Mouse (Mus musculus): ENCODE measurements around the gene Hist1h3f.
A peak's percentile ranks its signal among the peaks of the same experiment; 100 is the strongest.
"Not testable (repeated sequence)": the region's sequence is repeated elsewhere in the genome, so short reads cannot be mapped to it uniquely, and the experiment has no call there.

Gene Hist1h3f

DNA sequence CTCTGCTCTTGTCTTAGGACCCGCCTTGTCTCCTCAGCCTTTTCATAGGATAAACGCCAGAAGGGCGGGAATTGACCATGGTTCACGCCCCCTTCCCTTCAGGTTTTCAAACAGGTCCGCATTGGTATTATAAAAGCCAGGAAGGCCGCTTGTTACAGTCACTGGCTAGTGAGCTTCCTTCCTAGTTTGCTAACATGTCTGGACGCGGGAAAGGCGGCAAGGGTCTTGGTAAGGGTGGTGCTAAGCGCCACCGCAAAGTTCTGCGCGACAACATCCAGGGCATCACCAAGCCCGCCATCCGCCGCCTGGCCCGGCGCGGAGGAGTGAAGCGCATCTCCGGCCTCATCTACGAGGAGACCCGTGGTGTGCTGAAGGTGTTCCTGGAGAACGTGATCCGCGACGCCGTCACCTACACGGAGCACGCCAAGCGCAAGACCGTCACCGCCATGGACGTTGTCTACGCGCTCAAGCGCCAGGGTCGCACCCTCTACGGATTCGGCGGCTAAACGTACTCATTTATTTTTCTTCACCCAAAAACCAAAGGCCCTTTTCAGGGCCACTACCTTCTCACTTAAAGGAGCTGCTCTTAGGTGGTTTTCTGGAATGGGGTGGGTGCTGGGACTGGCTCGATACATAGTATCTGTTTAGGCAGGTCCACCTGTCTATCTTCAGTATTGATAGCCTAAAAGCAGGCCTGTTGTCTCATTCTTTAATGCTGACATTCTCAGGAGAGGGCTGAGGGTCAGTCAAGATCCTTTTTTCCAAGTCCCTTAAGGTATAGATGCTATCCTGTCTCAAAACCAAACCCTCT is 37.8 kb downstream of the Hist1h3f start, which contains the start of gene Hist1h4d:
Hist1h4d (plus strand) TSS at position 191 of the 811 bp plus-strand sequence.
- DNase-seq (ENCODE audit: extremely low spot score, low read depth, low spot score): no peak

DNA sequence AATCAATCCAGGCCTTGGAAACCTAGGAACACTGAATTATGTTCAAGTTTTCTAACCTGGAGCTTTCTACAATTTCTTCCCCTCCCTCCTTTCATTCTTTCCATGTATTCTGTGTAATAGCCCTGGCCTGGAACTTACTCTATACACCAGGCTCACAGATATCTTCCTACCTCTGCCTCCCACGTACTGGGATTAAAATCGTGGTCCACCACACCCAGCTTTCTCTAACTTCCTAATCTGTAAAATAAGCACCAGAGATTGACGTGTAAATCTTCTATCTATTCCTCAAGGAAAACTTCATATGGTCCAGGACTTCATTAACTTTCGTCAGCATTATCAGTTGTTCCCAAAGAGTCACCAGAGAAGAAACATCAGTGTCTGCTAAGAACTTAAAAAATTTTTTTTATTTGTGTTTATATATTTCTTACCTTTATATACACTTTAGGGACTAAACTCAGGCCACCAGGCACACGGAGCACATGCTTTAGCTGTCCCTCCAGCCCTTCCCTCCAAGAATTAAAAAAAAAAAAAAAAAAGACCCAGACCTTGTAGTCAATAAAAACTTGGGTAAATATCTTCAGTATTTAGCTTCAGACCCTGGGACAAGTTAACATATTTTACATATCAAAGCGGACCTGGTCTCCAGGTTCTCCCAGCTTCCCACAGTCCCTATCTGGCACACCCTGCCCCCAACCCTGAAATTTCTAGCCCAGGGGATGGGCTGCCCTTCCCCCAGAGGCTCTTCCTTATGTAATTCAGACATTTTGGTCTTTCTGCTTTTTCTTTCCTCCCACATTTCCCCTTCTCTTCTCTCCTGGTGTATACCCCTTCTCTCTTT is 38.6 kb downstream of the Hist1h3f start:
- DNase-seq (ENCODE audit: extremely low spot score, low read depth, low spot score): no peak

DNA sequence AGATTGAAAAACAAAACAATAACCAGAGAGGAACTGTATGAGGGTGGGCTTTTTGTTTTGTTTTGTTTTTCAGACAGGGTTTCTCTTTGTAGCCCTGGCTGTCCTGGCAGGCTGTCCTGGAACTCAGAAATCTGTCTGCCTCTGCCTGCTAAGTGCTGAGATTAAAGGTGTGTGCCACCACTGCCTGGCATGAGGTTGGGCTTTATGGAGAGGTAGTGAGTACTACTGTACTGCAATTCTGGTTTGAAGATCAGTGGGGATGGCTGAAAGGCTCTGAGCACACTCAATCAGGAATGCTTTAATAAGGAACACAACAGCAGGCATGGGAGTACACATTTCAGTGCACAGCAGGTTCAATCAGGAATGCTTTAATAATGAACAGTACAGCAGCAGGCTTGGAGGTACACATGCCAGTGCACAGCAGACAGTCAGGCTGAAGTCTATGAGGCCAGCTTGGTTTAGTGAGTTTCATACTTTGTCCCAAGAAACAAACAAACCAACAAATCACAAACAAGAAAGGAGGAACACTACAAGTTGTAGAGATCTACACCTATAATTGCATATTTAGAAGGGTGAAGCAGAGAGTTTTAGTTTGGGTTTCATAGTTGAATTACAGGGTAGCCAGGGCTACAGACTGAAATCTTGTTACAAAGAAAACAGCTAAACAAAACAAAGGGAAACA is 39.7 kb downstream of the Hist1h3f start:
- DNase-seq (ENCODE audit: extremely low spot score, low read depth, low spot score): no peak

DNA sequence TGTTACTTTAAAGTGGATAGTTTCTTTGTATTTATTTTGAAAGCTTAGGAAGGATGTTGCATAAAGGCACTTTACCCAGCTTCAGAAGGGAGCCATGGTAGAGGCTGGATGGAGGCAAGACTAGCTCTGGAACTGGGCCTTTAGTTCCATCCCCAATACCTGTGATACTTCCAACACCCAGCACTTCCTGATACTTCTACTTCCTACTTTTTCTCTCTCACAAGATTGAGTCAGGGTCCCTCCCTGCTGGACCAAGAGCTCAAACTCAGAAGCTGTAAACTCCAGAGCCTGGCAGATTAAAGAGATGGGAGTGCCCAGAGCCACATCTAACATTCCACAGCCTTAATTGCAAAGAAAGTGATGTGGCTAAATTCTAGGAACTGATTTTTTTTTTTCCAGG is 40.5 kb downstream of the Hist1h3f start:
- DNase-seq (ENCODE audit: extremely low spot score, low read depth, low spot score): no peak

DNA sequence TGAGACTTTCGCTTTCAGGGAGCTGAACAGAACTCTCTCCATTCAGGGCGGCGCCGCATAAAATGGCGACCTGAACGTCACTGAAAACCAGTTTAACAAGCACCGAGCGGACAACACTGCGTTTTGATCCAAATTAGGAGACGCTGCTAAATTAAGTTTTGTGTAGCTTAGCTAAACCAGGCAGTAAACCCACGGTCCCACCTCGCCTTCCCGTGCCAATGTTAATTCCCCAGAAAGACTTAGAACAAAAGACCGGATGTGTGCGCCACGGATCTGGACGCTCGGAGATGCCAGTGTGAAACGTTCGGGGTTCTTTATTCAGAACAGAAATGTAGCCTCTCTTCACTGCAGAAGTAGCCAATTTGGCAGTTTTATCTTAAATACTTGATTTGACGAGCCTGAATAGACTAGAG is 41.2 kb downstream of the Hist1h3f start:
- DNase-seq (ENCODE audit: extremely low spot score, low read depth, low spot score): no peak

DNA sequence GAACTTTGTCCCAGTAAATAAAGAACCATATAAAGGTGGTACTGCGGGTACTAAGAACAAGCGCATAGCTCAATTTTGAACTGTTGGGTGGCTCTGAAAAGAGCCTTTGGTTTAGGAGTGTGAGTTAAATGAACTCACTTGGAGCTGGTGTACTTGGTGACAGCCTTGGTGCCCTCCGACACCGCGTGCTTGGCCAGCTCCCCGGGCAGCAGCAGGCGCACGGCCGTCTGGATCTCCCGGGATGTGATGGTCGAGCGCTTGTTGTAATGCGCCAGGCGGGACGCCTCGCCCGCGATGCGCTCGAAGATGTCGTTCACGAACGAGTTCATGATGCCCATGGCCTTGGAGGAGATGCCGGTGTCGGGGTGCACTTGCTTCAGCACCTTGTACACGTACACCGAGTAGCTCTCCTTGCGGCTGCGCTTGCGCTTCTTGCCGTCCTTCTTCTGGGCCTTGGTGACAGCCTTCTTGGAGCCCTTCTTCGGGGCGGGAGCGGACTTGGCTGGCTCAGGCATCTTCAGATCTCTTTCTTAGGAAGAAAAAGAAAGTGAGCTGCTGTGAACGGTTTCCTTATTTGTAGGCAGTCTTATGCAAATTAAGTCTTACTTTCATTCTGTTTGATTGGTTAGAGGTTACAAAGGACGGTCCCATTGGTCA is 41.7 kb downstream of the Hist1h3f start:
- DNase-seq (ENCODE audit: extremely low spot score, low read depth, low spot score): peak; percentile 99

DNA sequence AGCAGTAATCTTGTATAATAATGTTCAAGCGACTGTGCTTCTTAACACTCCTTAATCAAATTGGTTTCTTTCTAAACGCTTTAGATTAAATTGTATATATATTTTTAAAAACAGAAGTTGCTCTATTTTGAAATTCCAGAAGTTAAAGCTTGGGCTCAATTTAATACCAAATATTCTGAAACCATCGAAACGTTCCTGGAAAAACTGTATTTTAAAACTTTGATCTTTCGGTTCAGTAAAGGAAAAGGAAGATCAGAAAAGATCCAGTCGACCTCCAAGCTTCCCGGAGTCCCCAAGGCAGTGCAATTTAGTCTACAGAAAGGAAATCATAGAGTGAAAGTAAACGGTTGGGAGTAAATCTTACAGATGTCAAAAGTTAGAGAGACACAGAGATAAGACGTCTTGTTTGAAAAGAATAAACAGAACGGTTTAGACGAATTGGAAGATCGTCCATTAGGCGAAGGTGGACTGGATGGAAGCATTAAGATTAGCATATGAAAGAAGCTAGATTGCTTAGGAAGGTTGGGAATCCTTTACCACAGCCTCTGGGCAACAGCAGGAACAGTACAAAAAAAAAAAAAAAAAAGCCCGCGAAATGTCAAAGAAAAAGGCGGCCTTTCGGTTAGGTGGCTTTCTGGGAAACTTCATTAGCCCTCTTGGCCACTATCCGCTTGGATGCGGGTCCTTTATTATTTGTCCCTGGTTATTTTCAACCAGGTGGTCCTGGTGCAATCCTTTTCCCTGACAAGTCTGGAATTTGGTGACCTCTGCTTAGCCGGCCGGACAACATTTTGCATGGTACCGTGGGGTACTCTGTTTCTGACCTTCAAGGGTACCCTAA is 42.5 kb downstream of the Hist1h3f start:
- no peak for DNase-seq (ENCODE audit: extremely low spot score, low read depth, low spot score)

DNA sequence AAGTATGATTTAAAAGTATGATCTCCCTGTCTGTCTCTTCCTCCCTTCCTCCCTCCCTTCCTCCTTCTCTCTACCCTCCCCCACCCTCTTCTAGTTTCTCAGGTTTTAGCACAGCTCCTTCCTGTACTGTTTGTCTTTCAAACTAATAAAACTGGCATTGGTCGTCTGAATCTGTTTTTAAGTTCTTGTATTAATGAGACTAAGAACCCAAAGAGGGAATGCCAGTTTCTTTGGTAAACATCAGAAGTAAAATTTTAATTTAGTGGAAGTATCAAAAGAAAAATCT is 43.0 kb downstream of the Hist1h3f start:
- DNase-seq (ENCODE audit: extremely low spot score, low read depth, low spot score): no peak

DNA sequence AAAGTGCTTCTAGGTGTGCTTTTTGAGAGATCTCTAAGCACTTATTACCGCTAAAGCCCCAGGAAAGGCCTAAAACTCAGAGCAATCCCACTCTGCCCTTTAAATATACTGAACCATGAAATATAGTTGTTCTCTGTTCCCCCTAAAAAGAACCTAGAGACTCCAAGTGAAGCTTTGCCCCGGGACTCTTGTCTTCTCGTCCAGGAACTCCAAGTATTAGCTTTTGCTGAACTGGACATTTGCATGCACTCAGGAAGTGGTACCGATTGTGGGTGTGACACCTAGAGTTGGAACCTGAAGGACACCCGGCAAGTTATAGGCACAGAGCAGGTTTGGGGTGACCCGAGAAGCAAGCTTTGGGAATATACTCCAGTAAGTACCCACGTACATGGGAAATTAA is 47.4 kb downstream of the Hist1h3f start:
- DNase-seq (ENCODE audit: extremely low spot score, low read depth, low spot score): no peak

DNA sequence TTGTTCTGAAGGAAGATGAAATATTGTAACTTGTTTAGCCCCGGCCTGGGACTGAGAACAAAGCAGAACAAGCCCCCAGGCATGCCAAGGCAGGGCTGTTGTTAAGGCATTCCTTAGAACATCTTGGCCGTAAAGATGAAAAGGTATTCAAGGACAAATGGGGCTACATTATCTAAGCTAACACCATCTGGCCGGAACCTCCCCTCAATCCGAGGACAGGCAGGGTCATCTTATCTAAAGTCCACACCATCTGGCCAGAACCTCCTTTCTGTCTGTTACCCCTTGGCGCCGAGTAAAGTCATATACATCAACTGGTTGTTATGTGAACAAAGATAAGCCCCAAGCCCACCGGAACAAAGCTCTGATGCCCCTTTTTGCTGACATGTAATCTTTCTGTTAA is 48.0 kb downstream of the Hist1h3f start:
- DNase-seq (ENCODE audit: extremely low spot score, low read depth, low spot score): not testable (repeated sequence)

DNA sequence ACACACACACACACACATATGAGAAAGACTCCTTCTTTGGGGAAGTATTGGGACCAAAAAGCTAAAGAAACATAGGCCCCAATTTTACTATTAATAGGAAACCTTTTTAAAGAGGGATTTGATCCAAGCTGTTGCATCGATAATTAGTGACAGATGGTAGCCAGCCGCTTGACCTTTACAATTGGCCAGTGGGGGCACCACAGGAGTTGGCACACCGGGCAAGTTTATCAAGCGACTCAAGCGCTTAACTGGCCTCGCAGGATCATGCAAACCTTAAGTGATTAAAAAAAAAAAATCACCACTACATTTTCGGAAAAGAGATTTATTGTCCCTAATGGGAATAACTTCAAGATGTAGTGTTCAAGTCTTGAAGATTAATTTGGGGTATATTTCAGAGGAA is 48.8 kb downstream of the Hist1h3f start:
- DNase-seq (ENCODE audit: extremely low spot score, low read depth, low spot score): no peak

DNA sequence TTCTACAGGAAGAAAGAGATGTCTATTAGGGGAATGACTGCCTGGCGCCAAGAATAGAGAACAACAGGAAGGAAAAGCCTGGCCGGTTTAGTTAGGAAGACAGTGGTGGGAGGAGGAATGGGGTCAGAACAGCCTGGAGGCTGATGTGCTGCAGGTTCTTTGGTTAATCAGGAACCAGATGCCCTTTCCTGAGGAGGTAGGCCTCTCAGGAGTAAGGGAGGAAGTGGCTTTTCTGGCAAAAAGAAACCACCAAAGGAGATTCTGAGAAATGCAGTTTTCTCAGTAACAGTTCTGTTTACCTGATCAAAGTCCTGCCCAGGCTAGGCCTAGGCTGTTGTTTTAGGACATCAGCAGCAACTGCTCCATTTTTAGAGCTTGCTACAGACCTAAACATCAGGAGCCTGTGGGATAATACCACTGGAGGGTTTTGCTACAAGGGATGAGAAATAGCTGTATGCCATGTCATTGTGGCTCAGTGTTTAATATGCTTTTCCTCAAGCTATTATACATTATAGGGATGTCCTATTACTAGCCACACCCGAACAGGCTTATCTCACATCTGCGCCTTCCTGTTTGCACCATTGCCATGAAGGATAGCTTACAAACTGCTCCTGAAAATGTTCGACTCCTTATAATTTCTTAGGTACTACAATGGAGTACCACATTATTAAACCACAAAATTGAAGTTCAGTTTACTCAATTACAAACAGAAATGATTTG is 49.4 kb downstream of the Hist1h3f start:
- no peak for DNase-seq (ENCODE audit: extremely low spot score, low read depth, low spot score)

All from hindlimb bud, embryonic 11.5 days (tissue).